Mouse (Mus musculus) testis, postnatal 10 days (tissue): Measurements from ENCODE around the gene Aldh1l1.
"Not testable (repeated sequence)": the region's sequence is repeated elsewhere in the genome, so short reads cannot be mapped to it uniquely, and the experiment has no call there.

Source experiments
- DNase-seq: peaks from one replicate; pipeline ENCODE4 v3.0.0; 2021; ENCODE audit warnings: low spot score

Aldh1l1 gene

GRCm38 (mm10) chr6:90621584-90621890 lies 135.3 kb downstream of the Aldh1l1 start:
- no peak for DNase-seq

- peak; percentile 64 for DNase-seq
Measured at GRCm38 (mm10) chr6:90622758-90623455, 136.7 kb downstream of the Aldh1l1 start.

GRCm38 (mm10) chr6:90623456-90623836 lies 137.2 kb downstream of the Aldh1l1 start:
- DNase-seq: no peak

- DNase-seq: peak; percentile 77
Measured at GRCm38 (mm10) chr6:90624184-90624583, 138.0 kb downstream of the Aldh1l1 start.

- DNase-seq: peak; percentile 60
Measured at GRCm38 (mm10) chr6:90624733-90625132, 138.5 kb downstream of the Aldh1l1 start.

- no peak for DNase-seq
Measured at GRCm38 (mm10) chr6:90625207-90625994, 139.2 kb downstream of the Aldh1l1 start.

- DNase-seq: no peak
Measured at GRCm38 (mm10) chr6:90627556-90627955, 141.3 kb downstream of the Aldh1l1 start.

- no peak for DNase-seq
Measured at GRCm38 (mm10) chr6:90629506-90629905, 143.3 kb downstream of the Aldh1l1 start.

- no peak for DNase-seq
Measured at GRCm38 (mm10) chr6:90630427-90630826, 144.2 kb downstream of the Aldh1l1 start.

GRCm38 (mm10) chr6:90632526-90632925 lies 146.3 kb downstream of the Aldh1l1 start:
- not testable (repeated sequence) for DNase-seq

GRCm38 (mm10) chr6:90635081-90635480 lies 148.9 kb downstream of the Aldh1l1 start:
- no peak for DNase-seq

- DNase-seq: no peak
Measured at GRCm38 (mm10) chr6:90635611-90636010, 149.4 kb downstream of the Aldh1l1 start.

GRCm38 (mm10) chr6:90643057-90643456 lies 156.8 kb downstream of the Aldh1l1 start:
- DNase-seq: no peak

GRCm38 (mm10) chr6:90644965-90645364 lies 158.7 kb downstream of the Aldh1l1 start:
- DNase-seq: no peak

- no peak for DNase-seq
Measured at GRCm38 (mm10) chr6:90648391-90648790, 162.2 kb downstream of the Aldh1l1 start.

GRCm38 (mm10) chr6:90649279-90649678 lies 163.1 kb downstream of the Aldh1l1 start:
- no peak for DNase-seq
